Mouse (Mus musculus) hindbrain, embryonic 15.5 days (tissue): ENCODE data around the gene Plaa. TPM values are rescaled to one million over a fixed set of nuclear protein-coding genes. Genes with fewer than 3 reads are reported as not detected.
"Not testable (repeated sequence)": the region's sequence is repeated elsewhere in the genome, so short reads cannot be mapped to it uniquely, and the experiment has no call there.

Experiments used
- ATAC-seq: fragments of 200-750 bp; cut with Nextera tagmentation; 2 replicates; pipeline ENCODE4 v1.8.0; 2017; ENCODE audit warnings: low read depth, moderate number of reproducible peaks, moderate TSS enrichment; ENCODE audit not compliant: low FRiP score
- H3K27ac ChIP-seq: fragments of 300-500 bp; sonication (generic); replicated peaks from 2 replicates; pipeline ENCODE4 v1.5.1; 2015; ENCODE audit warnings: mild to moderate bottlenecking, inconsistent platforms
- H3K27me3 ChIP-seq: fragments of 300-500 bp; sonication (generic); 2 replicates; pipeline ENCODE4 v1.6.1; 2015; ENCODE audit warnings: control low read depth, inconsistent platforms
- H3K36me3 ChIP-seq: fragments of 300-500 bp; sonication (generic); 2 replicates; pipeline ENCODE4 v1.6.1; 2015; ENCODE audit warnings: control low read depth, inconsistent platforms
- H3K4me1 ChIP-seq: fragments of 300-500 bp; sonication (generic); replicated peaks from 2 replicates; pipeline ENCODE4 v1.6.1; 2015; ENCODE audit warnings: control low read depth, inconsistent platforms
- H3K4me2 ChIP-seq: fragments of 300-500 bp; sonication (generic); 2 replicates; pipeline ENCODE4 v1.6.1; 2015; ENCODE audit warnings: moderate library complexity, mild to moderate bottlenecking, inconsistent platforms
- H3K4me3 ChIP-seq: fragments of 300-500 bp; sonication (generic); 2 replicates; pipeline ENCODE4 v1.5.1; 2015; ENCODE audit warnings: mild to moderate bottlenecking, inconsistent platforms
- H3K9ac ChIP-seq: fragments of 300-500 bp; sonication (generic); 2 replicates; pipeline ENCODE4 v1.6.1; 2015; ENCODE audit warnings: inconsistent platforms
- H3K9me3 ChIP-seq: fragments of 300-500 bp; sonication (generic); 2 replicates; pipeline ENCODE4 v1.6.1; 2016; ENCODE audit warnings: control low read depth, inconsistent platforms
- WGBS: fragments of 180-500 bp; shearing (Covaris S2); methylation state at CpG from one replicate; pipeline ENCODE4 v1.1.7; 2015; 5-methylcytosine and 5-hydroxymethylcytosine counted together
- polyA plus RNA-seq: library from polyadenylated mRNA; unstranded; fragments of >200 nt; fragmentation: Nextera tagmentation; extraction: Ambion mirVana; gene quantifications from 2 replicates; pipeline ENCODE4 v1.2.1, GENCODE M21; 2015

Gene Plaa
- 67.2 and 70.2 TPM in 2 replicates for polyA plus RNA-seq

- H3K4me3 ChIP-seq: peak within 1 kb of the TSS; percentile 93
- WGBS: under 1% methylated on average over 59 of the region's 61 CpGs
- H3K4me2 ChIP-seq: peak within 1 kb of the TSS; percentile 76
- H3K36me3 ChIP-seq: no peaks in the 10 kb centered on the region
- H3K27me3 ChIP-seq: no peaks in the 10 kb centered on the region
- H3K9ac ChIP-seq: peak within 1 kb of the TSS; percentile 93
- H3K9me3 ChIP-seq: no peaks in the 10 kb centered on the region
- ATAC-seq: peak; percentile 99
- peak within 1 kb of the TSS; percentile 91 for H3K27ac ChIP-seq
- H3K4me1 ChIP-seq: peaks cover 25% of the 10 kb centered on the region
Observed at GRCm38 (mm10) chr4:94603031-94603629, at the start of gene Plaa. TSS of gene Plaa (minus strand) at chr4:94603244.

- H3K9me3 ChIP-seq, H3K4me1 ChIP-seq, ATAC-seq, H3K4me3 ChIP-seq, H3K27ac ChIP-seq, H3K4me2 ChIP-seq, H3K27me3 ChIP-seq, H3K9ac ChIP-seq: not testable (repeated sequence)
- peaks cover 15% of the 10 kb centered on the region for H3K36me3 ChIP-seq
- WGBS: 94% methylated on average over 5 of the region's 5 CpGs
Observed at GRCm38 (mm10) chr4:94650426-94651175, 47.6 kb upstream of the Plaa start.

GRCm38 (mm10) chr4:94649920-94650319 is 46.9 kb upstream of the Plaa start, which contains the start of gene Lrrc19:
TSS of gene Lrrc19 (minus strand) at chr4:94650144.
- no peak within 1 kb of the TSS for H3K27ac ChIP-seq
- H3K27me3 ChIP-seq: no peaks in the 10 kb centered on the region
- H3K4me2 ChIP-seq: no peak within 1 kb of the TSS
- no peak within 1 kb of the TSS for H3K4me3 ChIP-seq
- WGBS: 94% methylated on average over 3 of the region's 3 CpGs
- H3K9ac ChIP-seq: no peak within 1 kb of the TSS
- ATAC-seq: no peak
- no peaks in the 10 kb centered on the region for H3K4me1 ChIP-seq
- H3K9me3 ChIP-seq: no peaks in the 10 kb centered on the region
- peaks cover 8% of the 10 kb centered on the region for H3K36me3 ChIP-seq

GRCm38 (mm10) chr4:94643141-94643540 is 40.1 kb upstream of the Plaa start:
- Histone ChIP-seq H3K4me2 (no peak overlapping the region), H3K27ac (no peak overlapping the region), H3K36me3 (no peaks in the 10 kb centered on the region), H3K9me3 (no peaks in the 10 kb centered on the region), H3K27me3 (no peaks in the 10 kb centered on the region), H3K4me3 (no peak overlapping the region), H3K9ac (no peak overlapping the region), H3K4me1 (no peaks in the 10 kb centered on the region)
- WGBS: 95% methylated on average over 2 of the region's 2 CpGs
- no peak for ATAC-seq

DNA sequence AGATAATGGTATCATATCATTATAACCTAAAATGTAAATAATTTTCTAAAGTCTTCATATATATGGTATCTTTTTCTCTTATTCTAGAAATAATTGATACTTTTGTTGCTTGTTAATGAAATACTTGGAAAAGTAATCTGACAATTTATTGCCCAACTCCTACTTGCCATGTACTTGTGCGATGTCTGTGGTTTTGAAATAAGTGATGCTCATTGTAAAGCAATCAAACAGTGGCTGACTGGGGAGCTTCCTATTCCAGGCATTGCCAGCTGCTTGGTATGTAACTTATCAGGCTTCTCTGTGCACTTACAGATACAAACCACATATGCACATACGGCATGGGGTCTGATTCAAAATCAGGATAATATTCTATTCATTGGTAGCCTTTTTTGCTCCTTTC is 17.0 kb upstream of the Plaa start:
- Histone ChIP-seq H3K9ac (no peak overlapping the region), H3K36me3 (peaks cover 5% of the 10 kb centered on the region; the same call in 1 of the 2 replicates), H3K4me2 (no peak overlapping the region), H3K27me3 (no peaks in the 10 kb centered on the region), H3K4me3 (no peak overlapping the region), H3K27ac (no peak overlapping the region), H3K9me3 (no peaks in the 10 kb centered on the region), H3K4me1 (peaks cover 10% of the 10 kb centered on the region)
- ATAC-seq: no peak
- WGBS: 90% methylated on average over 2 of the region's 2 CpGs

DNA sequence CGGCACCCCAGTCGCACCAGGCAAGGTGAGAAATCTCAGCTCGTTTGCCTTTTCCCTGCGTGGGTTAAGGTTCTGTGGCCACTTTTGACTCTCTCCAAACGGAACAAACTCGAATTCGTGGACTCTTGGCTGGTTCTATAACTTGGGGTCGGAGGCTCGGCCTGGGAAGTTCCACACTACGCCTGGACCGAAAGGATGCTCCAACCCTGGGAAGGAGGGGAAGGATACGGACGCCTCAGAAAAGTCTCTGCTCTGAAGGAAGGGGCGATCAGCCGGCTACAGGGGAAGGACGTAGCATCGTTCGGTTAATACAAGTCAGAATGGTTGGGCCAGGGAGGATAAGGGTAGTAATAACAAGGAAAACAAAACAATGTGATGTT is 11.6 kb upstream of the Plaa start:
- WGBS: under 1% methylated on average over 18 of the region's 18 CpGs
- peak; percentile 87 for ATAC-seq
- no peaks in the 10 kb centered on the region for H3K9me3 ChIP-seq

GRCm38 (mm10) chr4:94613972-94614626 is 11.1 kb upstream of the Plaa start, which contains the start of gene Ift74:
TSS of gene Ift74 (plus strand) at chr4:94614491.
- peak; percentile 100 for ATAC-seq
- H3K4me3 ChIP-seq: peak within 1 kb of the TSS; percentile 89
- H3K27me3 ChIP-seq: no peaks in the 10 kb centered on the region
- H3K4me1 ChIP-seq: peaks cover 17% of the 10 kb centered on the region
- peak within 1 kb of the TSS; percentile 81 for H3K27ac ChIP-seq
- 5% methylated on average over 29 of the region's 29 CpGs for WGBS
- H3K36me3 ChIP-seq: no peaks in the 10 kb centered on the region
- H3K4me2 ChIP-seq: peak within 1 kb of the TSS; percentile 71
- no peaks in the 10 kb centered on the region for H3K9me3 ChIP-seq
- peak within 1 kb of the TSS; percentile 71 for H3K9ac ChIP-seq

More for the DNA sequence above, 11.6 kb upstream of the Plaa start:
- peak overlapping the region; percentile 71 for H3K4me2 ChIP-seq
- H3K27ac ChIP-seq: peak overlapping the region; percentile 81
- peaks cover 17% of the 10 kb centered on the region for H3K4me1 ChIP-seq
- H3K36me3 ChIP-seq: no peaks in the 10 kb centered on the region
- peak overlapping the region; percentile 71 for H3K9ac ChIP-seq
- H3K27me3 ChIP-seq: no peaks in the 10 kb centered on the region
- H3K4me3 ChIP-seq: peak overlapping the region; percentile 89

GRCm38 (mm10) chr4:94610339-94610738 is 7.3 kb upstream of the Plaa start:
- no peak overlapping the region for H3K4me3 ChIP-seq

DNA sequence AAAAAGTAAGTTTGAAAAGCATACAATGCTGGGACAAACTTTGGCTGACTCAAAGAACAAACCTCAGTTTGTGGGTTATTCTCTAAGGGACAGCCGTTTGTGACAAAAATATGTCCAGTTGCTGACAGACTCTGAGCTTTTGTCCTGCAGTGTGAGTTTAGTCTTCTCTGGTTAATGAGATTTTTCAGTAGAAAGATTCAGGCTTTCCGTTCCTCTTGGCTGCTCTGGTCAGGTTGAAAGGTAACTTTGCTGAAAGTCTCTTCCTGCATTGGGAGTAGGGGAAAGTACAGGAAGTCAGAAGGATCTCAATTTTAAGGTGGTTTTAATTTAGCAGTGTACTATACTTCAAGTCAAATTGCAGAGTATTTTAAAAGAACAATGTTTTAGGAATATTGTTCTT is 2.5 kb upstream of the Plaa start:
- Histone ChIP-seq H3K27ac (no peak overlapping the region), H3K4me2 (no peak overlapping the region), H3K4me1 (peaks cover 22% of the 10 kb centered on the region), H3K27me3 (no peaks in the 10 kb centered on the region), H3K9ac (no peak overlapping the region), H3K36me3 (no peaks in the 10 kb centered on the region), H3K9me3 (no peaks in the 10 kb centered on the region), H3K4me3 (no peak overlapping the region)
- no peak for ATAC-seq
- WGBS: 91% methylated on average over 2 of the region's 2 CpGs

More at GRCm38 (mm10) chr4:94610339-94610738, 7.3 kb upstream of the Plaa start:
- no peaks in the 10 kb centered on the region for H3K27me3 ChIP-seq
- peaks cover 10% of the 10 kb centered on the region for H3K4me1 ChIP-seq
- H3K36me3 ChIP-seq: no peaks in the 10 kb centered on the region
- H3K9me3 ChIP-seq: no peaks in the 10 kb centered on the region
- no peak overlapping the region for H3K4me2 ChIP-seq
- ATAC-seq: no peak
- no peak overlapping the region for H3K9ac ChIP-seq
- no peak overlapping the region for H3K27ac ChIP-seq
- 81% methylated on average over 3 of the region's 3 CpGs for WGBS

GRCm38 (mm10) chr4:94604452-94605019 is 1.5 kb upstream of the Plaa start:
- H3K4me2 ChIP-seq: peak overlapping the region; percentile 76; the same call in 1 of the 2 replicates
- ATAC-seq: no peak
- H3K9ac ChIP-seq: no peak overlapping the region
- H3K4me1 ChIP-seq: peaks cover 25% of the 10 kb centered on the region
- WGBS: 86% methylated on average over 2 of the region's 2 CpGs
- H3K9me3 ChIP-seq: no peaks in the 10 kb centered on the region
- no peaks in the 10 kb centered on the region for H3K27me3 ChIP-seq
- no peak overlapping the region for H3K4me3 ChIP-seq
- H3K27ac ChIP-seq: no peak overlapping the region
- H3K36me3 ChIP-seq: no peaks in the 10 kb centered on the region

DNA sequence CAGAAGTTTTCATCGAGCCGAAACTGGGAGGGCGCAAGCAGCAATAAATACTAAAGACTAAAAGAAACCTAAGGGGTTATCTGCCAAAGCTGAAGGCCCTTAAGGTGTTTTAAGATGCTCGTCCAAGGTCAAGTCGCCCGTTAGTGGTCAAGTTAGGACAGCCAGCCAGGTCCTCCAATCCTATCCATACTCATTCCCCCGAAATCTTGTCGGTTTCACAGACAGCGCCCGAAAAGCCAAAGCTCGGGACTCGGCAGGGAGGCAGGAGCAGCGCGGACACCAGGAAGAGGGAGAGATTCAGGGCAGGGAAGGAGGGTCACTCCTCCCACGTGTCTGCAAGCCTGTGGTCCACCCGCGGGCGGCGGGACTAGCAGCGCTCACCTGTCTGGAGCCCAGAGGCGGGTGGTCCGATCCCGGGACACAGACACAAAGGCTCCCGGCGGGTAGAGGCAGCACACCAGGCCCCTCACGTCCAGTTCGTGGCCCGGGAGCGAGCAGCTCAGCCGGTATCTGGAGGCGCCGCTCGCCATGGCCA is 481 bp downstream of the Plaa start:
- Histone ChIP-seq H3K36me3 (no peaks in the 10 kb centered on the region), H3K9ac (peak overlapping the region; percentile 93), H3K4me3 (peak overlapping the region; percentile 93), H3K4me2 (peak overlapping the region; percentile 76), H3K4me1 (peaks cover 25% of the 10 kb centered on the region), H3K9me3 (no peaks in the 10 kb centered on the region), H3K27me3 (no peaks in the 10 kb centered on the region), H3K27ac (peak overlapping the region; percentile 91)
- under 1% methylated on average over 33 of the region's 33 CpGs for WGBS
- no peak for ATAC-seq
